Mouse (Mus musculus): ENCODE measurements around the gene Ephx4. TPM values are rescaled to one million over a fixed set of nuclear protein-coding genes. Genes with fewer than 3 reads are reported as not detected.

Ephx4 gene
- total and polyA plus RNA-seq, 2 experiments from 2014 or later: 3.4 to 3.8 TPM

DNA sequence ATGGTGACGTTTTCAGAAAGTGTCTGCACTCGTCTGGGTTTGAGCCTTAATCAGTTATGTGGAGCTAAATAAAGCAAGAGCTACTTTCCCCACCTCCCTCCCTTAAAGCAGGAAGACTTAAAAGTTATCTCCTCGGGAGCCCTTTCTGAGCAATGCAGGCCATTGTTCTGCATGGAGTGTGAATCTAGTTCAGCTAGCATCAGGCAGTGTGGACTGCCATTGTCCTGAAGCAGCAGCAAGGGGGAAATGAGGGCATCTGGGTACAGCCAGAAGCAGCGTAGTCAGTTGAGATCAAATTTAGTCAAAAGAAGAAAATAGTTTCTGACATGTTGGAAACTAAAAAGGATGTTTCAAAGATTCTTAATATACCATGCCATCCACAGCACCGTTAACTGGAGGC, 64.0 kb downstream of the Ephx4 start:
- Histone ChIP-seq H3K36me3 (ENCODE audit: insufficient read depth, low read length) (peaks cover 6% of the 10 kb centered on the region; the same call in 1 of the 2 replicates), H3K4me2 (ENCODE audit: low read depth, low read length, poor library complexity, severe bottlenecking) (no peak overlapping the region), H3K27ac (ENCODE audit: low read depth, low read length) (no peak overlapping the region), H3K4me1 (ENCODE audit: insufficient read depth, low read length) (no peaks in the 10 kb centered on the region), H3K9ac (replicated peaks; ENCODE audit: low read length, poor library complexity, severe bottlenecking) (no peak overlapping the region), H3K27me3 (ENCODE audit: insufficient read depth, low read length) (no peaks in the 10 kb centered on the region), H3K9me3 (ENCODE audit: low read length) (no peaks in the 10 kb centered on the region), H3K4me3 (ENCODE audit: low read depth, low read length) (no peak overlapping the region)
- DNase-seq (ENCODE audit: low spot score) (no peak), ATAC-seq (ENCODE audit: low FRiP score) (no peak)
- TF ChIP-seq CTCF (IDR thresholded peaks at IDR 0.05): no peak
- WGBS: 18% methylated on average over 5 of the region's 5 CpGs

DNA sequence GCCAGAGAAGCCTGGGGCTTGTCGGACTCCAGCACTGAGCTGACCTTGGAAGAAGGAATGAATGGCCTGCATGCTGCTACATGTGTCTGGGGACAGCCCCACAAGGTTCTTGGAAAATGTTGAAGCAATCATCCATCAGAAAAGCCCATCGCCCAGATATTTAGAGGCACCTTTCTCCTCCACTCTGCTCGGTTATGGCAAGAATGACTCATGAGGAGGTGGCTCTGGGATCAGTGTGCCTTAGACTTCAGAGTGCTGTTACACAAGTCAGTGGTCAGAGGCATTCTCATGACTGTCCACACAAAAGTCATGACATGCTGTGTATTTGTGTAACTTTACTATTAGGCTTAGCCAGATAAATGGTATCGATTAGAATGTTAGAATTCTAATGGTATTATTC, 64.6 kb downstream of the Ephx4 start:
- Histone ChIP-seq H3K4me3 (ENCODE audit: low read depth, low read length) (no peak overlapping the region), H3K9ac (replicated peaks; ENCODE audit: low read length, poor library complexity, severe bottlenecking) (no peak overlapping the region), H3K4me2 (ENCODE audit: low read depth, low read length, poor library complexity, severe bottlenecking) (no peak overlapping the region), H3K36me3 (ENCODE audit: insufficient read depth, low read length) (peaks cover 6% of the 10 kb centered on the region; the same call in 1 of the 2 replicates), H3K9me3 (ENCODE audit: low read length) (no peaks in the 10 kb centered on the region), H3K27me3 (ENCODE audit: insufficient read depth, low read length) (no peaks in the 10 kb centered on the region), H3K4me1 (ENCODE audit: insufficient read depth, low read length) (no peaks in the 10 kb centered on the region), H3K27ac (ENCODE audit: low read depth, low read length) (no peak overlapping the region)
- WGBS: 72% methylated on average over 4 of the region's 4 CpGs
- ATAC-seq (ENCODE audit: low FRiP score) (no peak), DNase-seq (ENCODE audit: low spot score) (no peak)
- no peak for TF ChIP-seq CTCF (IDR thresholded peaks at IDR 0.05)

DNA sequence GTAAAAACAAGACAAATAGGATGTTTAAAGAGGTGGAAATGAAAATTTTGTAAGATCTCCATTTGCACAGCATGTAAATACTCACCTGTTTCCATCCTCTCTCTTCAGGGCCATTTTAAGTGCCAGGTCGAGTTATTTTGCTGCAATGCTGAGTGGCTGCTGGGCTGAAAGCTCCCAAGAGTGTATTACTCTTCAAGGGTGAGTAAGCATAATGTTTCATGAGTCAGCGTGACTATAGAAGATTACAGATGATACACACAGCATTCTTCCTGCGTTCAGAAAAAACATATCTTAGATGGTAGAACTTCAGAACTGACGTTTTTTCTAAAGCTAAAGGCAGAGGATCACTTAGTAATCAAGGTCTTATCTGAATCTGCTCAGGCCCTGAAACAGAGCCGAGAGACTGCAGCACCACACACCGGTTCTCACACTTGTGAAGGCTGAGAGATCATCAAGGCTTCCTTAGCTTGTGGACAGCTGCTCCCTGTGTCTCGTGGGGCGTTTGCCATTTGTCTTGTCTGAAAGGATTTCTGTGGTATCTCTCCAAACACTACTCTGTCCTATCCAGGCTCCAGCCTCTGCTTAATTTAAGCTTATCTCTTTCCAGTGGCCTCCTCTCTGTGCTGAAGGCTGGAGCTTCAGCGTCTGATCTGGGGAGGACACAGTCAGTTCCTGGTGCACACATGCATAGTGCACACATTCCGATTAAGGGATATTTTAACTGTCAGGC, 68.2 kb downstream of the Ephx4 start:
- no peak overlapping the region for H3K27ac ChIP-seq (ENCODE audit: low read depth, low read length)
- WGBS: 81% methylated on average over 10 of the region's 10 CpGs
- ATAC-seq (ENCODE audit: low FRiP score): no peak

More for the DNA sequence above, 68.2 kb downstream of the Ephx4 start:
- H3K27me3 ChIP-seq (ENCODE audit: insufficient read depth, low read length): no peaks in the 10 kb centered on the region
- DNase-seq (ENCODE audit: low spot score): no peak
- no peak for TF ChIP-seq CTCF (IDR thresholded peaks at IDR 0.05)
- H3K36me3 ChIP-seq (ENCODE audit: insufficient read depth, low read length): peaks cover 4% of the 10 kb centered on the region; the same call in 1 of the 2 replicates
- H3K9me3 ChIP-seq (ENCODE audit: low read length): no peaks in the 10 kb centered on the region
- no peak overlapping the region for H3K4me2 ChIP-seq (ENCODE audit: low read depth, low read length, poor library complexity, severe bottlenecking)
- H3K9ac ChIP-seq (replicated peaks; ENCODE audit: low read length, poor library complexity, severe bottlenecking): no peak overlapping the region
- H3K4me3 ChIP-seq (ENCODE audit: low read depth, low read length): no peak overlapping the region
- H3K4me1 ChIP-seq (ENCODE audit: insufficient read depth, low read length): no peaks in the 10 kb centered on the region

Other genes with a start within 250 kb of the Ephx4 start
- 13.8 and 16.7 TPM in 2 replicates for gene Tgfbr3, start 113.1 kb upstream of the Ephx4 start, total RNA-seq (2014; rRNA removed)
- 4.0 and 4.3 TPM in 2 replicates for gene Tgfbr3, start 113.1 kb upstream of the Ephx4 start, polyA plus RNA-seq (2015; fragmentation: Nextera tagmentation; extraction: Ambion mirVana)
- 3.4 and 3.9 TPM in 2 replicates for gene Brdt, start 71.6 kb upstream of the Ephx4 start, total RNA-seq (2014; rRNA removed)
- 4.0 and 4.4 TPM in 2 replicates for gene Brdt, start 71.6 kb upstream of the Ephx4 start, polyA plus RNA-seq (2015; fragmentation: Nextera tagmentation; extraction: Ambion mirVana)
- gene Lpcat2b, start 28.8 kb downstream of the Ephx4 start, total RNA-seq (2014; rRNA removed): 0.14 TPM in 1 of 2 replicates, not detected in the other
- gene Lpcat2b, start 28.8 kb downstream of the Ephx4 start, polyA plus RNA-seq (2015; fragmentation: Nextera tagmentation; extraction: Ambion mirVana): not detected in 2 replicates
- gene Btbd8, start 35.3 kb downstream of the Ephx4 start, total RNA-seq (2014; rRNA removed): 38.9 and 43.9 TPM in 2 replicates
- 23.5 and 24.9 TPM in 2 replicates for gene Btbd8, start 35.3 kb downstream of the Ephx4 start, polyA plus RNA-seq (2015; fragmentation: Nextera tagmentation; extraction: Ambion mirVana)
- 0.66 and 3.4 TPM in 2 replicates for gene Gm42669, start 104.9 kb downstream of the Ephx4 start, total RNA-seq (2014; rRNA removed)
- 0.28 and 0.72 TPM in 2 replicates for gene Gm42669, start 104.9 kb downstream of the Ephx4 start, polyA plus RNA-seq (2015; fragmentation: Nextera tagmentation; extraction: Ambion mirVana)
- gene 1700028K03Rik, start 132.0 kb downstream of the Ephx4 start, total RNA-seq (2014; rRNA removed): 0.16 and 0.33 TPM in 2 replicates
- gene 1700028K03Rik, start 132.0 kb downstream of the Ephx4 start, polyA plus RNA-seq (2015; fragmentation: Nextera tagmentation; extraction: Ambion mirVana): 0.16 and 0.17 TPM in 2 replicates
- 15.5 and 17.5 TPM in 2 replicates for gene Rpap2, start 194.6 kb downstream of the Ephx4 start, total RNA-seq (2014; rRNA removed)
- gene Rpap2, start 194.6 kb downstream of the Ephx4 start, polyA plus RNA-seq (2015; fragmentation: Nextera tagmentation; extraction: Ambion mirVana): 21.4 and 25.2 TPM in 2 replicates
- gene Glmn, start 195.2 kb downstream of the Ephx4 start, total RNA-seq (2014; rRNA removed): 10.7 and 20.0 TPM in 2 replicates
- 36.1 and 39.8 TPM in 2 replicates for gene Glmn, start 195.2 kb downstream of the Ephx4 start, polyA plus RNA-seq (2015; fragmentation: Nextera tagmentation; extraction: Ambion mirVana)

Data from midbrain, postnatal 0 days (tissue).